Mouse (Mus musculus): ENCODE measurements around the gene 9130230L23Rik. TPM values are rescaled to one million over a fixed set of nuclear protein-coding genes. Genes with fewer than 3 reads are reported as not detected.

The 9130230L23Rik gene
- polyA plus RNA-seq, 1 experiment from 2014 or later, result 1.0 TPM

DNA sequence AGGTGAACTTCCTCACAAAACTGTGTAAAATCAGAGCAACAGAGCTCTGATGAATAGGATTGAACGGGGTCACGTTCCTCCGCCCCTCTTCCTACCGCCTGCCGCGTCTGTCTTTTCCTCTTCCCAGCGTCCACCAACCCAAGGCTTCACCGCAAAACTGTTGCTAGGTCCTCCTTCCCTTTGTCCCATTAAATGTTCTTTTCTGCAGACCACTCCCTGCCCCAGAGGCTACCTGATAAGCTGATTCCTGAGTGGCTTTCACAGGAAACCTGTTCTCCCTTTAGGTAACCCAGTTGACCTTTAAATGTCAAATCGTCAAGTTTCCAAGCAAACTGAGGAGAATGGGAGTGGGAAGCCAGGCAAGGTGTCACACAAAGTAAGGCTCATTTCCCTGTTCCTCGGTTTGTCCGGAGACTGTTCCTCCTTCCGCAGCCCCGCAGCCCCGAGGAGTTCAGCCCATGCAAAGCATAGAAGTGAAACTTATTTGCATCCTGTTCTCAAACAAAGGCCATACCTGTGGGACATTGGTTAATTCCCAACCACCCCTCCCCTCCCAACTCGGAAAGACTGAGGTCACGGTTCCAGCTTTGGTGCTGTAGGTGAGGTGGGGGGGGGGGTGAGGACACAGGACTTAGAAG, 1.1 kb upstream of the 9130230L23Rik start:
- Histone ChIP-seq H3K36me3 (ENCODE audit: insufficient read depth) (no peaks in the 10 kb centered on the region), H3K27ac (ENCODE audit: low read depth) (peak overlapping the region; percentile 84), H3K27me3 (ENCODE audit: insufficient read depth, low read length) (no peaks in the 10 kb centered on the region), H3K4me3 (ENCODE audit: low read depth, low read length) (no peak overlapping the region), H3K9ac (no peak overlapping the region), H3K4me2 (no peak overlapping the region), H3K9me3 (ENCODE audit: low read depth, low read length) (no peaks in the 10 kb centered on the region), H3K4me1 (ENCODE audit: insufficient read depth) (peaks cover 3% of the 10 kb centered on the region; the same call in 1 of the 2 replicates)
- 28% methylated on average over 16 of the region's 16 CpGs for WGBS
- DNase-seq, result no peak
- no peak for ATAC-seq (ENCODE audit: insufficient read depth)
- no peak for TF ChIP-seq CTCF (IDR thresholded peaks at IDR 0.05; ENCODE audit: low read depth)

DNA sequence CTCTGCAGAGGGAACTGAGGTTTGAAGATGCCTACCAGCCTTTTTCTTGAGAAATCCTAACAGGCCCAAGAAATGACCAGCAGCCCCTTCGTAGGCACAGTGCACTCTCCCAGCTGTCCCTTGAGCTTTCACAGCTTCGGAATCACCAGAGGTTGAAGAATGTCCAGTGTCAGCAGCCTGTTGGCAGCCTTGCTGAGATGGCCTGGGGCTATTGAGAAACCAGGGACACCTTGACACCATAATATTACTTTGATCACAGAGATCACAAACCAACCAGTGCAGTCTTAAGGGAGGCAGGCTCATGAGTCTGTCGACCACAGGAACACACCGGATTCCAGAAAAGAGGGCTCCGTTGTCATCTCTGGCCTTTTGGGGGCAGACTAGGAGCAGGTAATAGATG, 2.9 kb downstream of the 9130230L23Rik start:
- 65% methylated on average over 5 of the region's 5 CpGs for WGBS
- no peak for ATAC-seq (ENCODE audit: insufficient read depth)
- H3K9ac ChIP-seq, result no peak overlapping the region

GRCm38 (mm10) chr5:66000567-66001125, 3.4 kb downstream of the 9130230L23Rik start:
- Histone ChIP-seq H3K27me3 (ENCODE audit: insufficient read depth, low read length) (no peaks in the 10 kb centered on the region), H3K27ac (ENCODE audit: low read depth) (no peak overlapping the region), H3K36me3 (ENCODE audit: insufficient read depth) (no peaks in the 10 kb centered on the region), H3K4me3 (ENCODE audit: low read depth, low read length) (no peak overlapping the region), H3K4me1 (ENCODE audit: insufficient read depth) (peaks cover 3% of the 10 kb centered on the region; the same call in 1 of the 2 replicates), H3K4me2 (no peak overlapping the region), H3K9me3 (ENCODE audit: low read depth, low read length) (no peaks in the 10 kb centered on the region), H3K9ac (no peak overlapping the region)
- TF ChIP-seq CTCF (IDR thresholded peaks at IDR 0.05; ENCODE audit: low read depth), result no peak
- whole genome bisulfite sequencing, result 36% methylated on average over 6 of the region's 6 CpGs
- DNase-seq (no peak), ATAC-seq (ENCODE audit: insufficient read depth) (no peak)

More for the DNA sequence above, 2.9 kb downstream of the 9130230L23Rik start:
- Histone ChIP-seq H3K36me3 (ENCODE audit: insufficient read depth) (no peaks in the 10 kb centered on the region), H3K4me3 (ENCODE audit: low read depth, low read length) (no peak overlapping the region), H3K27ac (ENCODE audit: low read depth) (no peak overlapping the region), H3K4me2 (no peak overlapping the region), H3K27me3 (ENCODE audit: insufficient read depth, low read length) (no peaks in the 10 kb centered on the region), H3K4me1 (ENCODE audit: insufficient read depth) (peaks cover 3% of the 10 kb centered on the region; the same call in 1 of the 2 replicates), H3K9me3 (ENCODE audit: low read depth, low read length) (no peaks in the 10 kb centered on the region)
- no peak for DNase-seq
- TF ChIP-seq CTCF (IDR thresholded peaks at IDR 0.05; ENCODE audit: low read depth), result no peak

- ATAC-seq (ENCODE audit: insufficient read depth) (no peak), DNase-seq (peak; percentile 25)
- Histone ChIP-seq H3K9ac (no peak overlapping the region), H3K27me3 (ENCODE audit: insufficient read depth, low read length) (no peaks in the 10 kb centered on the region), H3K36me3 (ENCODE audit: insufficient read depth) (no peaks in the 10 kb centered on the region), H3K4me1 (ENCODE audit: insufficient read depth) (peaks cover 3% of the 10 kb centered on the region; the same call in 1 of the 2 replicates), H3K4me3 (ENCODE audit: low read depth, low read length) (no peak overlapping the region), H3K4me2 (no peak overlapping the region), H3K27ac (ENCODE audit: low read depth) (no peak overlapping the region), H3K9me3 (ENCODE audit: low read depth, low read length) (no peaks in the 10 kb centered on the region)
- TF ChIP-seq CTCF (IDR thresholded peaks at IDR 0.05; ENCODE audit: low read depth), result no peak
- 65% methylated on average over 7 of the region's 7 CpGs for WGBS
These were observed 4.0 kb downstream of the 9130230L23Rik start for GRCm38 (mm10) chr5:66000074-66000473.

DNA sequence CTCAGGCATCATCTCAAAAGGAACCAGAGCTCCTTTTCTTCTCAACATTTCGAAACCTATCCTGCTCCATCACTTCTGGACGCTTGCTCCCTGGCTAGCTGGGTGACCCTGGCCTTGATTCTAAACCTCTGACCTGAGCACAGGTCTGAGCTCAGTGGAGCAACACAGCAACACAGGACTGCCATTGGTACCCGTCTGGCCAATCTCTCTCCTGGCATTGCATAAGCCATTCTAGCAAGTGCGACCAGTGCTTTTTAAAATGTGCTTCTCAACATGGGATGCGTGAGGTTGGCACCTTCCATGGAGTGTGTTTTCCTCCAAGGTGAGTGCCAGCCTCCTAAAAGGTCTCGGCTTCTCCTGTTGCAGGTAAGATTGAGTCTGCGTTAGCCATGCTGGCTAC, 5.0 kb downstream of the 9130230L23Rik start:
- TF ChIP-seq CTCF (IDR thresholded peaks at IDR 0.05; ENCODE audit: low read depth), result no peak
- no peaks in the 10 kb centered on the region for H3K36me3 ChIP-seq (ENCODE audit: insufficient read depth)
- DNase-seq (no peak), ATAC-seq (ENCODE audit: insufficient read depth) (no peak)
- peaks cover 2% of the 10 kb centered on the region; the same call in 1 of the 2 replicates for H3K4me1 ChIP-seq (ENCODE audit: insufficient read depth)
- H3K4me2 ChIP-seq, result no peak overlapping the region
- no peak overlapping the region for H3K9ac ChIP-seq
- H3K27ac ChIP-seq (ENCODE audit: low read depth), result no peak overlapping the region
- no peaks in the 10 kb centered on the region for H3K27me3 ChIP-seq (ENCODE audit: insufficient read depth, low read length)
- WGBS, result 74% methylated on average over 7 of the region's 7 CpGs
- H3K4me3 ChIP-seq (ENCODE audit: low read depth, low read length), result no peak overlapping the region
- no peaks in the 10 kb centered on the region for H3K9me3 ChIP-seq (ENCODE audit: low read depth, low read length)

DNA sequence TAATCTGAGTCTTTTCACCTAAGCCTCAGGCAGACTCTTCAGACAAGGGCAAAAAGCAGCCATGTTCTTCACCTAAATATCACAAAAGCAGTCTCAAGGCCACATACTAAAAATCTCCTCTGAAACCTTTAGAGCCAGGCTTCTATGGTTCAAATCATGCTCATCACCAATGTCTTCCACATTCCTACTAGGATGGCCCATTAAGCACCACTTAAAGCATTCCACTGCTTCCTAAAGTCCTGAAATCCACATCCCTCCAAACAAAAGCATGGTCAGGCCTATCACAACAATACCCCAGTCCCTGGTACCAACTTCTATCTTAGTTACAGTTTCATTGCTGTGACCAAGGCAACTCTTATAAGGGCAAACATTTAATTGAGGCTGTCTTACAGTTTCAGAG, 6.3 kb downstream of the 9130230L23Rik start:
- Histone ChIP-seq H3K9ac (no peak overlapping the region), H3K4me2 (no peak overlapping the region)

DNA sequence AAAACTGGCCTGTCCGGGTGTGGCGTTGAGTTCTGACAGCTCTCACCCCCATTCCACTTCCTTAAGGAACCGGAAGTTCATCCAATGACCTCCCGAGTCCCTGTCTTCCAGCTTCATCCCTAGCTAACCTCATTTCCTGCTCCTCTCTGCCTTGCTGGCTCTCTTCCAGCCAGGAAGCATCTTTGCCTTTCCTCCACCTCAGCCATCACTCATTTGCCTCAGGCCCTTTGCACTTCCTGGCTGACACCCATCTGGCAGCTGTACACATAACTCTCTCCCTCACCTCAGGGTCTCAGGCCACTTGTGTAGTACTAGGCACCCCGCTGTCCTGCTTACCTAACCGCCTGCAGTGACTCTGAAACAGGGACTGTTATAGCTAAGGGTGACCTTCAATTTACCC, 9.4 kb downstream of the 9130230L23Rik start:
- Histone ChIP-seq H3K9ac (no peak overlapping the region), H3K27me3 (ENCODE audit: insufficient read depth, low read length) (no peaks in the 10 kb centered on the region), H3K4me2 (no peak overlapping the region), H3K36me3 (ENCODE audit: insufficient read depth) (no peaks in the 10 kb centered on the region), H3K9me3 (ENCODE audit: low read depth, low read length) (no peaks in the 10 kb centered on the region), H3K4me1 (ENCODE audit: insufficient read depth) (no peaks in the 10 kb centered on the region), H3K27ac (ENCODE audit: low read depth) (no peak overlapping the region), H3K4me3 (ENCODE audit: low read depth, low read length) (no peak overlapping the region)
- ATAC-seq (ENCODE audit: insufficient read depth) (no peak), DNase-seq (peak; percentile 49)
- TF ChIP-seq CTCF (IDR thresholded peaks at IDR 0.05; ENCODE audit: low read depth), result no peak
- 47% methylated on average over 6 of the region's 6 CpGs for WGBS

More for the DNA sequence above, 6.3 kb downstream of the 9130230L23Rik start:
- no peak for TF ChIP-seq CTCF (IDR thresholded peaks at IDR 0.05; ENCODE audit: low read depth)
- Histone ChIP-seq H3K4me3 (ENCODE audit: low read depth, low read length) (no peak overlapping the region), H3K4me1 (ENCODE audit: insufficient read depth) (no peaks in the 10 kb centered on the region), H3K9me3 (ENCODE audit: low read depth, low read length) (no peaks in the 10 kb centered on the region), H3K27ac (ENCODE audit: low read depth) (no peak overlapping the region), H3K27me3 (ENCODE audit: insufficient read depth, low read length) (no peaks in the 10 kb centered on the region), H3K36me3 (ENCODE audit: insufficient read depth) (no peaks in the 10 kb centered on the region)
- ATAC-seq (ENCODE audit: insufficient read depth) (no peak), DNase-seq (no peak)
